Mouse (Mus musculus): ENCODE results near the gene Arhgef40. TPM values are rescaled to one million over a fixed set of nuclear protein-coding genes. Genes with fewer than 3 reads are reported as not detected.

Gene Arhgef40
- polyA plus RNA-seq, 1 experiment from 2014 or later = 92.6 TPM

- Histone ChIP-seq H3K36me3 (ENCODE audit: control insufficient read depth, insufficient read depth, low read length) (peaks cover 10% of the 10 kb centered on the region), H3K27ac (ENCODE audit: low read length) (no peak overlapping the region), H3K4me1 (ENCODE audit: control insufficient read depth, insufficient read depth, low read length) (peaks cover 23% of the 10 kb centered on the region), H3K4me3 (replicated peaks; ENCODE audit: low read length) (no peak overlapping the region), H3K9me3 (replicated peaks; ENCODE audit: control insufficient read depth, low read length) (no peaks in the 10 kb centered on the region), H3K9ac (ENCODE audit: low read length) (no peak overlapping the region; the same call in 1 of the 2 replicates), H3K27me3 (ENCODE audit: control insufficient read depth, insufficient read depth, low read length) (no peaks in the 10 kb centered on the region), H3K4me2 (ENCODE audit: low read depth, low read length) (no peak overlapping the region)
- ATAC-seq (ENCODE audit: insufficient read depth, low FRiP score) = peak; percentile 70
- 54% methylated on average over 38 of the region's 38 CpGs for WGBS
Measured at GRCm38 (mm10) chr14:52008321-52009203, 24.0 kb downstream of the Arhgef40 start.

- WGBS = 67% methylated on average over 26 of the region's 26 CpGs
- Histone ChIP-seq H3K4me3 (replicated peaks; ENCODE audit: low read length) (no peak overlapping the region), H3K4me1 (ENCODE audit: control insufficient read depth, insufficient read depth, low read length) (peaks cover 23% of the 10 kb centered on the region), H3K4me2 (ENCODE audit: low read depth, low read length) (no peak overlapping the region), H3K9ac (ENCODE audit: low read length) (no peak overlapping the region; the same call in 1 of the 2 replicates), H3K27ac (ENCODE audit: low read length) (no peak overlapping the region), H3K9me3 (replicated peaks; ENCODE audit: control insufficient read depth, low read length) (no peaks in the 10 kb centered on the region), H3K36me3 (ENCODE audit: control insufficient read depth, insufficient read depth, low read length) (peaks cover 10% of the 10 kb centered on the region), H3K27me3 (ENCODE audit: control insufficient read depth, insufficient read depth, low read length) (no peaks in the 10 kb centered on the region)
- ATAC-seq (ENCODE audit: insufficient read depth, low FRiP score) = no peak
Measured at GRCm38 (mm10) chr14:52009361-52009760, 24.8 kb downstream of the Arhgef40 start.

DNA sequence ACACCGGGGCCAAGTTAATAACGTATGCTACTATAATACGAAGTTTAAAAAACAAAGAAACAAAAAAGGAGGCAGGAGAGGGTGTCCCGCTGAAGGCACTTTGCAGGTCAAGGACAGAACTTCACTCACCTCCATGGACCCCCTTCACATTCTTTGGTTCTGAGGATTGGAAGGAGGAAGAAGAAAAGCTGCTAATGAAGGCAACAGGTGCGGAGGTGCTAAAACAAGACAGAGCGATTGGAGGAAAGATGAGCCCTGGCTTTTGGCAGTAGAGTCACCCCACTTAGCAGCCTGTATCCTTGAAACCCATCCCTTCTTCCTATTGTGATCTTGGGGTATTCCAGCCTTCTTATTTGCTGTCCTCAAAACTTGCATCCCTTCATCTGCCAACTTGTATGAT, 25.3 kb downstream of the Arhgef40 start:
- Histone ChIP-seq H3K27me3 (ENCODE audit: control insufficient read depth, insufficient read depth, low read length) (no peaks in the 10 kb centered on the region), H3K27ac (ENCODE audit: low read length) (no peak overlapping the region), H3K4me2 (ENCODE audit: low read depth, low read length) (peak overlapping the region; percentile 39; the same call in 1 of the 2 replicates), H3K4me1 (ENCODE audit: control insufficient read depth, insufficient read depth, low read length) (peaks cover 23% of the 10 kb centered on the region), H3K9me3 (replicated peaks; ENCODE audit: control insufficient read depth, low read length) (no peaks in the 10 kb centered on the region), H3K4me3 (replicated peaks; ENCODE audit: low read length) (no peak overlapping the region), H3K36me3 (ENCODE audit: control insufficient read depth, insufficient read depth, low read length) (peaks cover 9% of the 10 kb centered on the region), H3K9ac (ENCODE audit: low read length) (no peak overlapping the region)
- WGBS = 81% methylated on average over 6 of the region's 6 CpGs
- ATAC-seq (ENCODE audit: insufficient read depth, low FRiP score) = no peak

- Histone ChIP-seq H3K27ac (ENCODE audit: low read length) (peak overlapping the region; percentile 61), H3K36me3 (ENCODE audit: control insufficient read depth, insufficient read depth, low read length) (peaks cover 1% of the 10 kb centered on the region), H3K4me1 (ENCODE audit: control insufficient read depth, insufficient read depth, low read length) (peaks cover 26% of the 10 kb centered on the region), H3K4me3 (replicated peaks; ENCODE audit: low read length) (peak overlapping the region; percentile 5), H3K9me3 (replicated peaks; ENCODE audit: control insufficient read depth, low read length) (no peaks in the 10 kb centered on the region), H3K9ac (ENCODE audit: low read length) (peak overlapping the region; percentile 43), H3K27me3 (ENCODE audit: control insufficient read depth, insufficient read depth, low read length) (no peaks in the 10 kb centered on the region), H3K4me2 (ENCODE audit: low read depth, low read length) (peak overlapping the region; percentile 39)
- WGBS = 12% methylated on average over 9 of the region's 9 CpGs
- ATAC-seq (ENCODE audit: insufficient read depth, low FRiP score) = no peak
Measured at GRCm38 (mm10) chr14:52010446-52011111, 26.1 kb downstream of the Arhgef40 start.

DNA sequence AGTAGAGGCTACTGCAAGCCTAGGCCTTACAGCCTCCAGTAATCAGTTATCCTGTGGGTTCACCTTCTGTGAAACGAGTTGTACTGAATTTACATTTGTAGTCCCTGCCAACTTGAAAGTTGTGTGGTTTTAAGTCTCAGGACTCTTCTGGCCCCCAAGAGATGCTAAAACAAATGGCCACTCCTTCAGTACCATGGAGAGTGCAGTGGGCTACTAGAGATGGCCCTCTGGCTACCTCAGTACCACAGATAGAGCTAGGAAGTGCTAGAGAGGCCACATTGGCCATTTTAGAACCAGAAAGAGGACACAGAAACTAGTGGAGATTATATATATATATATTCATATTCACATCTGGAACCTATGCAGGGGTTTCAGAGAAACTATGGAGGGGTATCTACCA, 27.2 kb downstream of the Arhgef40 start:
- ATAC-seq (ENCODE audit: insufficient read depth, low FRiP score) = no peak
- Histone ChIP-seq H3K4me1 (ENCODE audit: control insufficient read depth, insufficient read depth, low read length) (peaks cover 38% of the 10 kb centered on the region), H3K27ac (ENCODE audit: low read length) (no peak overlapping the region; the same call in 1 of the 2 replicates)

GRCm38 (mm10) chr14:52012085-52012484, 27.6 kb downstream of the Arhgef40 start:
- H3K4me3 ChIP-seq (replicated peaks; ENCODE audit: low read length) = no peak overlapping the region
- H3K4me1 ChIP-seq (ENCODE audit: control insufficient read depth, insufficient read depth, low read length) = peaks cover 42% of the 10 kb centered on the region
- H3K36me3 ChIP-seq (ENCODE audit: control insufficient read depth, insufficient read depth, low read length) = no peaks in the 10 kb centered on the region
- H3K27me3 ChIP-seq (ENCODE audit: control insufficient read depth, insufficient read depth, low read length) = no peaks in the 10 kb centered on the region
- ATAC-seq (ENCODE audit: insufficient read depth, low FRiP score) = no peak
- no peak overlapping the region for H3K9ac ChIP-seq (ENCODE audit: low read length)
- no peak overlapping the region for H3K4me2 ChIP-seq (ENCODE audit: low read depth, low read length)
- no peak overlapping the region for H3K27ac ChIP-seq (ENCODE audit: low read length)
- no peaks in the 10 kb centered on the region for H3K9me3 ChIP-seq (replicated peaks; ENCODE audit: control insufficient read depth, low read length)
- WGBS = 65% methylated on average over 4 of the region's 4 CpGs

More for the DNA sequence above, 27.2 kb downstream of the Arhgef40 start:
- Histone ChIP-seq H3K27me3 (ENCODE audit: control insufficient read depth, insufficient read depth, low read length) (no peaks in the 10 kb centered on the region), H3K9me3 (replicated peaks; ENCODE audit: control insufficient read depth, low read length) (no peaks in the 10 kb centered on the region), H3K9ac (ENCODE audit: low read length) (no peak overlapping the region), H3K4me3 (replicated peaks; ENCODE audit: low read length) (no peak overlapping the region), H3K36me3 (ENCODE audit: control insufficient read depth, insufficient read depth, low read length) (no peaks in the 10 kb centered on the region), H3K4me2 (ENCODE audit: low read depth, low read length) (no peak overlapping the region)
- 60% methylated on average over 1 of the region's 1 CpGs for WGBS

DNA sequence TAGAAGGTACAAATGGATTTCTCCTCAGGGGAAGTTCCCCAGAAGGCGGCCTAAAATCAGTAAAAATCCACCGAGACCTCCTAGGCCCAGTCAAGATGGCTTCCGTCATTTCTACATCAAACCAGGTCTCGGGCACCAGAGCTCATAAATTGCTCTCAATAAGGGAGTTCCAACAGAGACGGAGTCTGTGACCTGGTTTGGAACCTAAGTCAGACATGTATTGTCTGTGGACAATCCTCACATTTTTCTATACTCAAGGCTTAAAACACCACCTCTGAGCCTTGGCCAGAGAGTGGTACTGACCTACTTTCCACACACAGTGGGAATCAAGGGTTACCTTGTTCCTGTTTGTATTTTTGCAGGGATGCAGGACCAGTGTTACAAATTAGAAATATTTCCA, 28.0 kb downstream of the Arhgef40 start:
- Histone ChIP-seq H3K4me3 (replicated peaks; ENCODE audit: low read length) (no peak overlapping the region), H3K36me3 (ENCODE audit: control insufficient read depth, insufficient read depth, low read length) (no peaks in the 10 kb centered on the region), H3K9ac (ENCODE audit: low read length) (no peak overlapping the region)

DNA sequence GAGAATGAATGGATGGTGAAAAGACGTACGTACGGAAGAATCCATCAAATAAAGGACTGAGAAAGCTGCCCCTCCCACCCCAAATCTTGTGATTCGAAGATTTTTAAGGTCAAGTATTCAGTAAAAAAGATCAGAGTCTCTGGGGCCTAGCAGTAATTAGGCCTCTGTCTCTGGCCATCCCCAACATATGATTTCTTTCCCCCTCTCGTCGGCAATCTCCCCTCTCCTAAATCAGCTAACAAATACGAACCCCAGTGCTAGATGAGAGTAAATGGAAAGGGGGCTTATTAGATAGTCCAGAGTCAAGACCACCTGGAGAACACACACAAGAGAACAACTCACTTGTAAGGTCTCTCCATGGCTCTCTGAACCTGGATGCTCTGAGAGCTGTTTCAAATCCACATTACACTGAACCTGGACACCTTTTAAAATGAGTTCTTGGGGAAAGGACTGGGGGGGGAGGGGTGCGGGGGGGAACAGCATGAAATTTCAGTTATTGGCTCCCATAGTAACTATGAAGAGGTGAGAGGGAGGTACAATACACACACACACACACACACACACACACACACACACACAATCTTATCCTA, 28.6 kb downstream of the Arhgef40 start:
- ATAC-seq (ENCODE audit: insufficient read depth, low FRiP score) = no peak
- Histone ChIP-seq H3K27me3 (ENCODE audit: control insufficient read depth, insufficient read depth, low read length) (no peaks in the 10 kb centered on the region), H3K4me3 (replicated peaks; ENCODE audit: low read length) (peak overlapping the region; percentile 72), H3K4me1 (ENCODE audit: control insufficient read depth, insufficient read depth, low read length) (peaks cover 42% of the 10 kb centered on the region), H3K27ac (ENCODE audit: low read length) (peak overlapping the region; percentile 96; the same call in 1 of the 2 replicates), H3K9me3 (replicated peaks; ENCODE audit: control insufficient read depth, low read length) (no peaks in the 10 kb centered on the region), H3K4me2 (ENCODE audit: low read depth, low read length) (peak overlapping the region; percentile 82), H3K36me3 (ENCODE audit: control insufficient read depth, insufficient read depth, low read length) (no peaks in the 10 kb centered on the region), H3K9ac (ENCODE audit: low read length) (peak overlapping the region; percentile 89; the same call in 1 of the 2 replicates)
- WGBS = 54% methylated on average over 8 of the region's 8 CpGs

More for the DNA sequence above, 28.0 kb downstream of the Arhgef40 start:
- Histone ChIP-seq H3K27me3 (ENCODE audit: control insufficient read depth, insufficient read depth, low read length) (no peaks in the 10 kb centered on the region), H3K27ac (ENCODE audit: low read length) (no peak overlapping the region), H3K9me3 (replicated peaks; ENCODE audit: control insufficient read depth, low read length) (no peaks in the 10 kb centered on the region), H3K4me2 (ENCODE audit: low read depth, low read length) (no peak overlapping the region), H3K4me1 (ENCODE audit: control insufficient read depth, insufficient read depth, low read length) (peaks cover 42% of the 10 kb centered on the region)
- 68% methylated on average over 5 of the region's 5 CpGs for WGBS
- ATAC-seq (ENCODE audit: insufficient read depth, low FRiP score) = no peak

All from stomach, embryonic 16.5 days (tissue).